Mouse (Mus musculus): ENCODE measurements at regions not wholly inside any gene's neighbourhood (a gene's known extent, or its start where the extent isn't known, plus 50 kb on each side); places are given as distances from the start of the nearest gene placed in this dataset.
"Not testable (repeated sequence)": the region's sequence is repeated elsewhere in the genome, so short reads cannot be mapped to it uniquely, and the experiment has no call there.

GRCm38 (mm10) chr5:134046086-134046485 lies 53.4 kb upstream of the Castor2 start:
- 28% methylated on average over 6 of the region's 6 CpGs for WGBS
- Histone ChIP-seq H3K36me3 (replicated peaks) (no peaks in the 10 kb centered on the region), H3K9me3 (peaks cover 22% of the 10 kb centered on the region; the same call in 1 of the 2 replicates), H3K4me1 (peaks cover 20% of the 10 kb centered on the region), H3K27me3 (ENCODE audit: poor library complexity, severe bottlenecking) (peaks cover 13% of the 10 kb centered on the region), H3K27ac (no peak overlapping the region), H3K4me3 (no peak overlapping the region)
- DNase-seq (ENCODE audit: extremely low spot score, low spot score): no peak

GRCm38 (mm10) chr5:134042938-134043337 lies 56.6 kb upstream of the Castor2 start:
- Histone ChIP-seq H3K9me3 (peaks cover 22% of the 10 kb centered on the region; the same call in 1 of the 2 replicates), H3K4me1 (peaks cover 14% of the 10 kb centered on the region)
- not testable (repeated sequence) for H3K27ac ChIP-seq; H3K4me3 ChIP-seq; H3K36me3 ChIP-seq (replicated peaks); DNase-seq (ENCODE audit: extremely low spot score, low spot score); H3K27me3 ChIP-seq (ENCODE audit: poor library complexity, severe bottlenecking)
- 83% methylated on average over 2 of the region's 2 CpGs for WGBS

GRCm38 (mm10) chr5:134027316-134027966 lies 72.1 kb upstream of the Castor2 start:
- DNase-seq (ENCODE audit: extremely low spot score, low spot score): no peak
- no peak overlapping the region for H3K27ac ChIP-seq
- 64% methylated on average over 11 of the region's 11 CpGs for WGBS
- H3K4me3 ChIP-seq: no peak overlapping the region
- no peaks in the 10 kb centered on the region for H3K36me3 ChIP-seq (replicated peaks)
- no peaks in the 10 kb centered on the region for H3K9me3 ChIP-seq
- no peaks in the 10 kb centered on the region for H3K27me3 ChIP-seq (ENCODE audit: poor library complexity, severe bottlenecking)
- peaks cover 6% of the 10 kb centered on the region; the same call in 1 of the 2 replicates for H3K4me1 ChIP-seq

- 88% methylated on average over 13 of the region's 13 CpGs for WGBS
- Histone ChIP-seq H3K36me3 (replicated peaks) (no peaks in the 10 kb centered on the region), H3K4me3 (no peak overlapping the region), H3K9me3 (no peaks in the 10 kb centered on the region), H3K27me3 (ENCODE audit: poor library complexity, severe bottlenecking) (no peaks in the 10 kb centered on the region), H3K27ac (peak overlapping the region; percentile 57; the same call in 1 of the 2 replicates), H3K4me1 (peaks cover 10% of the 10 kb centered on the region)
- DNase-seq (ENCODE audit: extremely low spot score, low spot score): no peak
Measured at GRCm38 (mm10) chr5:134019651-134020432, 79.7 kb upstream of the Castor2 start.

- DNase-seq (ENCODE audit: extremely low spot score, low spot score): peak; percentile 21
- Histone ChIP-seq H3K27ac (peak overlapping the region; percentile 63), H3K36me3 (replicated peaks) (no peaks in the 10 kb centered on the region), H3K4me3 (no peak overlapping the region), H3K27me3 (ENCODE audit: poor library complexity, severe bottlenecking) (peaks cover 6% of the 10 kb centered on the region; the same call in 1 of the 2 replicates), H3K4me1 (peaks cover 16% of the 10 kb centered on the region), H3K9me3 (no peaks in the 10 kb centered on the region)
- WGBS: 62% methylated on average over 13 of the region's 13 CpGs
Measured at GRCm38 (mm10) chr5:134014257-134015163, 85.0 kb upstream of the Castor2 start.

- Histone ChIP-seq H3K27me3 (ENCODE audit: poor library complexity, severe bottlenecking) (peaks cover 19% of the 10 kb centered on the region), H3K27ac (no peak overlapping the region), H3K4me3 (no peak overlapping the region), H3K9me3 (no peaks in the 10 kb centered on the region), H3K36me3 (replicated peaks) (no peaks in the 10 kb centered on the region), H3K4me1 (peaks cover 15% of the 10 kb centered on the region)
- no peak for DNase-seq (ENCODE audit: extremely low spot score, low spot score)
- WGBS: 84% methylated on average over 8 of the region's 8 CpGs
Measured at GRCm38 (mm10) chr5:134013206-134013605, 86.3 kb upstream of the Castor2 start.

- DNase-seq (ENCODE audit: extremely low spot score, low spot score): no peak
- H3K27ac ChIP-seq: no peak overlapping the region
- no peak overlapping the region for H3K4me3 ChIP-seq
- peaks cover 33% of the 10 kb centered on the region for H3K4me1 ChIP-seq
- no peaks in the 10 kb centered on the region for H3K9me3 ChIP-seq
- 85% methylated on average over 14 of the region's 14 CpGs for WGBS
- peaks cover 39% of the 10 kb centered on the region for H3K27me3 ChIP-seq (ENCODE audit: poor library complexity, severe bottlenecking)
- H3K36me3 ChIP-seq (replicated peaks): no peaks in the 10 kb centered on the region
Measured at GRCm38 (mm10) chr5:134009843-134010242, 89.7 kb upstream of the Castor2 start.

GRCm38 (mm10) chr5:134007127-134007771 lies 92.3 kb upstream of the Castor2 start:
- no peak for DNase-seq (ENCODE audit: extremely low spot score, low spot score)
- 23% methylated on average over 3 of the region's 3 CpGs for WGBS
- H3K4me1 ChIP-seq: peaks cover 24% of the 10 kb centered on the region
- H3K36me3 ChIP-seq (replicated peaks): no peaks in the 10 kb centered on the region
- peak overlapping the region; percentile 82 for H3K27ac ChIP-seq
- no peaks in the 10 kb centered on the region for H3K9me3 ChIP-seq
- H3K4me3 ChIP-seq: no peak overlapping the region
- H3K27me3 ChIP-seq (ENCODE audit: poor library complexity, severe bottlenecking): peaks cover 65% of the 10 kb centered on the region

- peaks cover 24% of the 10 kb centered on the region for H3K4me1 ChIP-seq
- H3K9me3 ChIP-seq: no peaks in the 10 kb centered on the region
- peak overlapping the region; percentile 82 for H3K27ac ChIP-seq
- peak overlapping the region; percentile 33 for H3K4me3 ChIP-seq
- peak; percentile 91 for DNase-seq (ENCODE audit: extremely low spot score, low spot score)
- peaks cover 70% of the 10 kb centered on the region for H3K27me3 ChIP-seq (ENCODE audit: poor library complexity, severe bottlenecking)
- WGBS: 1% methylated on average over 14 of the region's 14 CpGs
- H3K36me3 ChIP-seq (replicated peaks): no peaks in the 10 kb centered on the region
Measured at GRCm38 (mm10) chr5:134006470-134007126, 92.9 kb upstream of the Castor2 start.

- no peak overlapping the region for H3K4me3 ChIP-seq
- H3K27ac ChIP-seq: peak overlapping the region; percentile 82
- H3K36me3 ChIP-seq (replicated peaks): no peaks in the 10 kb centered on the region
- no peak for DNase-seq (ENCODE audit: extremely low spot score, low spot score)
- H3K4me1 ChIP-seq: peaks cover 24% of the 10 kb centered on the region
- H3K9me3 ChIP-seq: no peaks in the 10 kb centered on the region; the same call in 1 of the 2 replicates
- WGBS: 15% methylated on average over 3 of the region's 3 CpGs
- H3K27me3 ChIP-seq (ENCODE audit: poor library complexity, severe bottlenecking): peaks cover 70% of the 10 kb centered on the region
Measured at GRCm38 (mm10) chr5:134006001-134006400, 93.5 kb upstream of the Castor2 start.

GRCm38 (mm10) chr5:134000100-134000499 lies 99.4 kb upstream of the Castor2 start:
- Histone ChIP-seq H3K27ac (peak overlapping the region; percentile 78), H3K4me1 (peaks cover 20% of the 10 kb centered on the region), H3K36me3 (replicated peaks) (no peaks in the 10 kb centered on the region), H3K9me3 (no peaks in the 10 kb centered on the region; the same call in 1 of the 2 replicates), H3K27me3 (ENCODE audit: poor library complexity, severe bottlenecking) (peaks cover 58% of the 10 kb centered on the region), H3K4me3 (no peak overlapping the region)
- 14% methylated on average over 3 of the region's 3 CpGs for WGBS
- no peak for DNase-seq (ENCODE audit: extremely low spot score, low spot score)

Measured in forebrain, embryonic 10.5 days (tissue).